Mouse (Mus musculus) midbrain, embryonic 16.5 days (tissue): ENCODE results near the gene Apoa2. TPM values are rescaled to one million over a fixed set of nuclear protein-coding genes. Genes with fewer than 3 reads are reported as not detected.

Experiments
- ATAC-seq: fragments of 200-750 bp; cut with Nextera tagmentation; 2 replicates; pipeline ENCODE4 v1.8.0; 2017; ENCODE audit warnings: moderate TSS enrichment
- H3K27ac ChIP-seq: fragments of 300-500 bp; sonication (generic); 2 replicates; pipeline ENCODE4 v1.5.1; 2014; ENCODE audit warnings: mild to moderate bottlenecking, low read length, mixed read lengths
- H3K27me3 ChIP-seq: fragments of 300-500 bp; sonication (generic); 2 replicates; pipeline ENCODE4 v1.6.1; 2014; ENCODE audit warnings: low read depth, low read length, mixed read lengths; ENCODE audit not compliant: control insufficient read depth, insufficient read depth
- H3K36me3 ChIP-seq: fragments of 300-500 bp; sonication (generic); 2 replicates; pipeline ENCODE4 v1.6.1; 2014; ENCODE audit warnings: mild to moderate bottlenecking, low read length, moderate library complexity, mixed read lengths; ENCODE audit not compliant: control insufficient read depth, insufficient read depth
- H3K4me1 ChIP-seq: fragments of 300-500 bp; sonication (generic); 2 replicates; pipeline ENCODE4 v1.6.1; 2014; ENCODE audit warnings: mild to moderate bottlenecking, low read length, mixed read lengths; ENCODE audit not compliant: control insufficient read depth, insufficient read depth
- H3K4me2 ChIP-seq: fragments of 300-500 bp; sonication (generic); 2 replicates; pipeline ENCODE4 v1.6.1; 2014; ENCODE audit warnings: mild to moderate bottlenecking, low read length, mixed read lengths
- H3K4me3 ChIP-seq: fragments of 300-500 bp; sonication (generic); 2 replicates; pipeline ENCODE4 v1.5.1; 2014; ENCODE audit warnings: low read depth, mild to moderate bottlenecking, low read length, moderate library complexity, mixed read lengths
- H3K9ac ChIP-seq: fragments of 300-500 bp; sonication (generic); 2 replicates; pipeline ENCODE4 v1.6.1; 2014; ENCODE audit warnings: low read depth, low read length, mixed read lengths
- H3K9me3 ChIP-seq: fragments of 300-500 bp; sonication (generic); replicated peaks from 2 replicates; pipeline ENCODE4 v1.6.1; 2014; ENCODE audit warnings: mild to moderate bottlenecking, low read length, mixed read lengths; ENCODE audit not compliant: control insufficient read depth, poor library complexity, severe bottlenecking
- WGBS: fragments of 180-500 bp; shearing (Covaris S2); extraction: QIAGEN DNeasy Blood & Tissue Kit; methylation state at CpG from one replicate; pipeline ENCODE4 v1.1.7; 2014; 5-methylcytosine and 5-hydroxymethylcytosine counted together
- polyA plus RNA-seq: library from polyadenylated mRNA; unstranded; fragments of >200 nt; fragmentation: Nextera tagmentation; extraction: Ambion mirVana; gene quantifications from 2 replicates; pipeline ENCODE4 v1.2.1, GENCODE M21; 2015

The Apoa2 gene
- polyA plus RNA-seq, 1 experiment from 2014 or later = 2.1 TPM

- Histone ChIP-seq H3K9ac (peak within 1 kb of the TSS; percentile 61), H3K4me1 (peaks cover 33% of the 10 kb centered on the region), H3K27me3 (no peaks in the 10 kb centered on the region), H3K4me2 (peak within 1 kb of the TSS; percentile 53), H3K4me3 (peak within 1 kb of the TSS; percentile 34), H3K27ac (peak within 1 kb of the TSS; percentile 53), H3K9me3 (no peaks in the 10 kb centered on the region), H3K36me3 (no peaks in the 10 kb centered on the region)
- ATAC-seq = no peak
- 14% methylated on average over 5 of the region's 5 CpGs for WGBS
Observed at GRCm38 (mm10) chr1:171249913-171250600, 25.2 kb downstream of the Apoa2 start, which contains the start of gene Adamts4. Adamts4 (plus strand) TSS chr1:171250421.

GRCm38 (mm10) chr1:171250680-171251593, 26.1 kb downstream of the Apoa2 start, which contains the start of gene Ndufs2:
Ndufs2 (minus strand) TSS chr1:171251388.
- Histone ChIP-seq H3K36me3 (no peaks in the 10 kb centered on the region), H3K4me2 (peak within 1 kb of the TSS; percentile 53), H3K9me3 (no peaks in the 10 kb centered on the region), H3K27me3 (no peaks in the 10 kb centered on the region), H3K4me3 (peak within 1 kb of the TSS; percentile 34), H3K27ac (peak within 1 kb of the TSS; percentile 53), H3K4me1 (peaks cover 27% of the 10 kb centered on the region), H3K9ac (peak within 1 kb of the TSS; percentile 61)
- WGBS = 14% methylated on average over 26 of the region's 26 CpGs
- ATAC-seq = no peak

- Histone ChIP-seq H3K27ac (0 out of 2 replicates have a peak overlapping the region, but pooled peaks have one; percentile 4), H3K9me3 (no peaks in the 10 kb centered on the region), H3K9ac (peak overlapping the region; percentile 39; the same call in 1 of the 2 replicates), H3K4me1 (peaks cover 22% of the 10 kb centered on the region), H3K36me3 (no peaks in the 10 kb centered on the region), H3K27me3 (no peaks in the 10 kb centered on the region), H3K4me3 (peak overlapping the region; percentile 34), H3K4me2 (peak overlapping the region; percentile 53)
- WGBS = 5% methylated on average over 13 of the region's 13 CpGs
- no peak for ATAC-seq
Observed at GRCm38 (mm10) chr1:171251594-171252324, 26.9 kb downstream of the Apoa2 start.

- no peaks in the 10 kb centered on the region for H3K27me3 ChIP-seq
- no peak for ATAC-seq
- H3K9ac ChIP-seq = no peak overlapping the region
- peaks cover 21% of the 10 kb centered on the region for H3K4me1 ChIP-seq
- 0 out of 2 replicates have a peak overlapping the region, but pooled peaks have one; percentile 4 for H3K27ac ChIP-seq
- WGBS = 47% methylated on average over 17 of the region's 17 CpGs
- no peaks in the 10 kb centered on the region for H3K9me3 ChIP-seq
- H3K36me3 ChIP-seq = no peaks in the 10 kb centered on the region
- H3K4me2 ChIP-seq = peak overlapping the region; percentile 53
- peak overlapping the region; percentile 13; the same call in 1 of the 2 replicates for H3K4me3 ChIP-seq
Observed at GRCm38 (mm10) chr1:171252415-171252814, 27.6 kb downstream of the Apoa2 start.

- no peak for ATAC-seq
- Histone ChIP-seq H3K36me3 (no peaks in the 10 kb centered on the region), H3K4me2 (no peak overlapping the region), H3K9me3 (no peaks in the 10 kb centered on the region), H3K9ac (no peak overlapping the region), H3K4me3 (no peak overlapping the region), H3K27me3 (no peaks in the 10 kb centered on the region), H3K4me1 (peaks cover 8% of the 10 kb centered on the region), H3K27ac (no peak overlapping the region)
- 93% methylated on average over 24 of the region's 24 CpGs for WGBS
Observed at GRCm38 (mm10) chr1:171256095-171256818, 31.4 kb downstream of the Apoa2 start.

GRCm38 (mm10) chr1:171256937-171257548, 32.2 kb downstream of the Apoa2 start:
- Histone ChIP-seq H3K4me2 (no peak overlapping the region), H3K9ac (no peak overlapping the region), H3K9me3 (no peaks in the 10 kb centered on the region), H3K27ac (no peak overlapping the region), H3K4me3 (no peak overlapping the region), H3K36me3 (no peaks in the 10 kb centered on the region), H3K27me3 (no peaks in the 10 kb centered on the region), H3K4me1 (peaks cover 6% of the 10 kb centered on the region)
- ATAC-seq = no peak
- 67% methylated on average over 15 of the region's 15 CpGs for WGBS

- no peak overlapping the region for H3K27ac ChIP-seq
- H3K4me3 ChIP-seq = no peak overlapping the region
- H3K4me2 ChIP-seq = no peak overlapping the region
- H3K36me3 ChIP-seq = no peaks in the 10 kb centered on the region
- 88% methylated on average over 9 of the region's 9 CpGs for WGBS
- no peak for ATAC-seq
- H3K27me3 ChIP-seq = no peaks in the 10 kb centered on the region
- no peak overlapping the region for H3K9ac ChIP-seq
- H3K9me3 ChIP-seq = no peaks in the 10 kb centered on the region
- peaks cover 8% of the 10 kb centered on the region for H3K4me1 ChIP-seq
Observed at GRCm38 (mm10) chr1:171257781-171258180, 32.9 kb downstream of the Apoa2 start.

GRCm38 (mm10) chr1:171258921-171259320, 34.1 kb downstream of the Apoa2 start:
- ATAC-seq = no peak
- H3K27me3 ChIP-seq = no peaks in the 10 kb centered on the region

More at GRCm38 (mm10) chr1:171258921-171259320, 34.1 kb downstream of the Apoa2 start:
- Histone ChIP-seq H3K27ac (no peak overlapping the region), H3K9me3 (no peaks in the 10 kb centered on the region), H3K36me3 (no peaks in the 10 kb centered on the region), H3K4me3 (no peak overlapping the region), H3K4me2 (no peak overlapping the region), H3K9ac (no peak overlapping the region), H3K4me1 (peaks cover 13% of the 10 kb centered on the region)
- WGBS = 87% methylated on average over 17 of the region's 17 CpGs
